Mouse (Mus musculus): Measurements from ENCODE around the gene P2rx4. TPM values are rescaled to one million over a fixed set of nuclear protein-coding genes. Genes with fewer than 3 reads are reported as not detected.

The P2rx4 gene
- polyA plus RNA-seq, 1 experiment: 21.5 TPM

DNA sequence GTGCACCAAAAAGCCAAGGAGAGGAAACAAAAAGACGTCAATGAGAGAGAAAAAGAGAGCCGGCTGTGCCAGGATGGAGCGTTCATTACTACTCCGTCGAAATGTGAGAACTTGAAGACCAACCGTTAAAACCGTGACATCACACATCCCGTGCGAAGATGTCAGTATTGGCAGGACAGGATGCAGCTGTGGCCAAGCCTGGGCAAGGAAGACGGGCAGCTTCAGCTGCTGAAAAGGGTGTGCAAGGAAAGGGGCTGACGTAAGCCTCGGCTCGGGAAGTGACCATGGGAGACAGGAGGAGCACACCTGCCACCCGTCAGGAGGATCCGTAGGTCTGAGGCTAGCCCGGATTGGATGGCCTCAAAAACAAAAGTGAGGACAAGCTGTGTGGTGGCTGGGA is 47.1 kb downstream of the P2rx4 start:
- DNase-seq (ENCODE audit: extremely low spot score in 1 of 2, low spot score in 1 of 2): no peak

GRCm38 (mm10) chr5:122755620-122756019 is 48.3 kb downstream of the P2rx4 start:
- no peak for DNase-seq (ENCODE audit: extremely low spot score in 1 of 2, low spot score in 1 of 2)

DNA sequence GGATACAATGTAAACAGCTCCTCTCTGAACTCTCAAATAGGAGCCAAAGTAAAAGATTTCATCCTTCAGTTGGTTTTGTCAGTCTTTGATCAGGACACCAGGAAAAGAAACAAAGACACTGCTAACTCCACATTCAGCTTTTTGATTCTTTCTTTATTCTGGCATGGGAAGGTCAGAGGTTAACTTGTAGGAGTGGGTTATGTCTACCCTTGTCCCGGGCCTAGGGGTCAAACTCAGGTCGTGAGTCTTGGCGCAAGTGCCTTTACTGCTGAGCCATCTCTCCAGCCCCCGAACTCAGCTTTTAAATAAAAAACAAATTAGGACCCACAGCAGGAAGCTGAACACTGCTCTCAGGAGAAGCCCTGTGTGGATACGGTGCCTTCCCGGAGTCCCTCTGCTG is 48.8 kb downstream of the P2rx4 start:
- DNase-seq (ENCODE audit: extremely low spot score in 1 of 2, low spot score in 1 of 2): no peak

GRCm38 (mm10) chr5:122756680-122757079 is 49.3 kb downstream of the P2rx4 start:
- DNase-seq (ENCODE audit: extremely low spot score in 1 of 2, low spot score in 1 of 2): no peak

GRCm38 (mm10) chr5:122763271-122764031 is 56.1 kb downstream of the P2rx4 start:
- no peak for DNase-seq (ENCODE audit: extremely low spot score in 1 of 2, low spot score in 1 of 2)

DNA sequence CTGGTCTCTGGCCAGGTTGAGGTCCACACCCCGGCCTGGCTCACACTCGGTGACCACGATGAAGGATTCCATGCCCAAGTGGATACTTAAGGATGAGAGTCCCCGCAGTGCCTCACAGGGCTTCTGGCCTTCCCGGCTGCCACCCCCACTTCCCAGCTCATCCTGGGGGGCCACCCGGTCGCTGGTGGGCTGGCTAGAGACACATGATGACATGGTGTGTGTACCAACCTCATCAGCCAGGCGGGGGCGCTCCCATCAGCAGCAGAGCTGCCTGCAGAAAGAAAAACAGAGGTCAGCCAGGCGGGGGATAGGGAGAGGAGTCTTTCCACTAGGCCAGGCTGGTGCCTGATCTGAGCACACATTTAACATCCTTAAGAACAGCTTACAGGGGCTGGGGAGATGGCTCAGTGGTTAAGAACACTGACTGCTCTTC is 56.7 kb downstream of the P2rx4 start:
- no peak for DNase-seq (ENCODE audit: extremely low spot score in 1 of 2, low spot score in 1 of 2)

GRCm38 (mm10) chr5:122767283-122767682 is 59.9 kb downstream of the P2rx4 start:
- no peak for DNase-seq (ENCODE audit: extremely low spot score in 1 of 2, low spot score in 1 of 2)

GRCm38 (mm10) chr5:122769101-122769568 is 61.8 kb downstream of the P2rx4 start:
- DNase-seq (ENCODE audit: extremely low spot score in 1 of 2, low spot score in 1 of 2): no peak

GRCm38 (mm10) chr5:122770304-122770703 is 63.0 kb downstream of the P2rx4 start:
- no peak for DNase-seq (ENCODE audit: extremely low spot score in 1 of 2, low spot score in 1 of 2)

DNA sequence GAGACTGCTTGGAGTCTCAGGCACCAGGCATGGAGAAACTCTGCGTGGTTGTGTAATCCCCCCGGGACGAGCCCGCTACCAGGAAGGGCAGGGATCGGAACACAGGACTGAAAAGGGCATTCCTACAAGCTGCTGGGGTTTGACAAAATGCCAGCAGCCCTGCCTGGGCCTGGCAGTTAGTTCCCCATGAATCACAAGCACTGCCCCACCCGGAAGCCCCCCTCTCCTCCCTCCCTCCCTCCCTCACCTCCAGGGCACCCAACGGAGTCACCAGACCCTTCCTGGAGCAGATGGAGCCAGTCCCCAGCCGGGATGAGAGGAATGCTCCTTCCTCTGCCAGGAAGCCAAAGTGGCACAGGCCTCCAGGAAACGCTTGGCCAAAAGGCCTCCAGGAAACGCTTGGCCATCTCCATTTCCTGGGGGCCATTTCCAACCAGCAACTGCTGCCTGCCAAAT is 63.5 kb downstream of the P2rx4 start:
- no peak for DNase-seq (ENCODE audit: extremely low spot score in 1 of 2, low spot score in 1 of 2)

DNA sequence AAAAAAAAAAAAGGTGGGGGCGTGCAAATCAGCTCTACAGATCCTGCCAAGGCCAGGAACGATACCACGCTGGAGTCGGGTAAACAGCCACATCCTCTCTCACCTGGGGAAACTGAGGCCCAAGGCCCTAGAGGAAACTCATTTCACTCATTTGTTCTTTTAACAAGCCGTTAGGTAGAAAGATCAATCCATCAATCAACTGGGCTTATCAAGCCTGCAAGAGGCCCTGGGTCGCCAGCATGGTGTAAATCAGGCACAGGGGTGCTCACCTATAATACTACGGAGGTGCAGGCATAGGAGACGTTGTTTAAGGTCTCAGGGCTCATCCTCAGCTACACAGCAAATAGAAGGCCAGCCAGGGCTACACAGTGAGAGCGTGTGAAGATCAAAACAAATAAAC is 64.1 kb downstream of the P2rx4 start:
- DNase-seq (ENCODE audit: extremely low spot score in 1 of 2, low spot score in 1 of 2): no peak

- DNase-seq (ENCODE audit: extremely low spot score in 1 of 2, low spot score in 1 of 2): no peak
Measured at GRCm38 (mm10) chr5:122773756-122774155, 66.4 kb downstream of the P2rx4 start.

DNA sequence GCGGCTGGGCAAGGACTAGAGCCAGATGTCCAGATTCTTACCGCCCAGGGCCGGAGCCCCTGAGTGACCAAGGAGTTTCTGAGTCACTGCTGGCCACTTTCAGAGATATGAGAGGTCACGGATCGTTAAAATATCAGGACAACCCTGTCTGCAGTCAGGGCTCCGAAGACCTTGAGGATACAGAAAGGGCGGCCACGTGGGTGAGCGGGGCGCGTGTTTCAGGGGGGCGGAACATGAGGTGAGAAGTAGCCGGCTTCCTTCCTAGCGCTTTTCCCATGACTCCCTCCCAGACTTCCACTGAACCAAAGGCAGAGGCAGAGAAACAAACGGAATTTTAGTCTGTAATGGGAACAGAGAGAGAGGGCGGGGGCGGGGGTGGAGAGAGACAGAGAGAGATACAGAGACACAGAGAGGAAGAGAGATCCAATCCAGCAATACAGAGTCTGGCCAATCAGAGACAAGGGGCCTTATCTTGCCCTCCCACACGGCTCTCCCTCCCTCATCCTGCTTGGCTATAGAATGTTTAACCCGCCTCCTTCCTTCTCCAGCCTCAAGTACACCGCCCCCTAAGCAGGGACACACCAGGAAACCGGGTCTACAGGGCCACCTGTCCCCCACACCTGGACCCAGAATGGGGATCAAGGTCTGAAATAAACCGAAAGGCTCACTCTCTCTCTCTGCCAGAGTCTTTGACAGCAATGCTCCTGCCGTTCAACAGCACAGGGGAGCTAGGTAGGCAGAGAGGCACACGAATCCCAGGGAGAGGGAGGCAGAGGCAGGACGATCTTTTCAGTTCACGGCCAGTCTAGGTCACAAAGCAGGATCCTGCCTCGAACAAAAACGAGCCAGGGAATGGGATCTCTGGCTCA is 67.6 kb downstream of the P2rx4 start:
- peak; percentile 66 to 69 for DNase-seq (ENCODE audit: extremely low spot score in 1 of 2, low spot score in 1 of 2)

- no peak for DNase-seq (ENCODE audit: extremely low spot score in 1 of 2, low spot score in 1 of 2)
Measured at GRCm38 (mm10) chr5:122775646-122776286, 68.4 kb downstream of the P2rx4 start.

- peak; percentile 68 to 70 for DNase-seq (ENCODE audit: extremely low spot score in 1 of 2, low spot score in 1 of 2)
Measured at GRCm38 (mm10) chr5:122777322-122777721, 70.0 kb downstream of the P2rx4 start.

DNA sequence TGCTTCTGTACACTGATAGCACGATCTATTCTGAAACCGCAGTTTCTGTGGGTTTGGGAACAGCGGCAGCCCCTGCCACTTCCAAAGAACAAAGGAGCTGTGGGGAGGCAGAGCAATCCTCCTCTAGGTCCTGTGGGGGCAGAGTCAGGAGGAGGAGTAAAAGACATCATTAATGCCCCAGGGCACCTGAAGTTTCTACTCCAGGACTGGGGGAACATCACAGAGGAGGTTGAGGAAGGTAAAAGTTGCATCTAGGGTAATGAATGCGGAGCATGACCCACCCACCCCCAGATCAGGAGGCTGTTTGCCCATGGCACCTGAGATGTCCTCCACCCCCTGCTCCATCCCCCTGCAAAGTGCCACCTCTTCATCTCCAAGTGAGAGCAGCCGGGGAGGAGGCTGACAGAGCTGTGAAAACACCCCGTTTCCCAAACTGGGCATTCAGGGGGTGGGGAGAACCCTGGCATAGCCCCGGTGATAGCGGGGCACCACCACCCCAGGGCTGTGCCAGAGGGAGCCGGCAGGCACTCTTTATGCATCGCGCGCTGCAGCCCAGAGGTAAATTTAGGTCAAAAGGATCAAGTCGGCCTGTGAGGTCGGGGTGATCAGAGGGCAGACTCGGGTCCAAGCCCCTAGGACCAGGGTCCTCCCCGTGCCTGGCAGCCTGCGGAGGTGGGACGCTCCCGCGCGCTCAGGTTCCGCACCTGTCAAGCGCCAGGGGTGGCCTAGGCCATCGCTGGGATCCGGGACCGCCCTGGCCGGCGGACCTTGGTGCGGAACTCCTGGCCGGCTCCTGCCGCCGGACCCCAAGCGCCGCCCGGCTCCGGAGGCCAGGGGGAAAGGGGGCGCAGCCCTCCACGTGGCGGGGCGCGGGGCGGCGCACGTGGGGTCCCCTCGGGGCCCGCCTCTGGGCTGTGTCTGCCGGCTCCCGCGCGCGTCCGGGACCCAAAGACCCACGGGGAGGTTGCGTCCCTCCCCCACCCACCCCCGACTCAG is 71.2 kb downstream of the P2rx4 start:
- peak; percentile 49 to 55 for DNase-seq (ENCODE audit: extremely low spot score in 1 of 2, low spot score in 1 of 2)

All from frontal cortex, adult 2 months (tissue).